Mouse (Mus musculus) liver, embryonic 11.5 days (tissue): Measurements from ENCODE around the gene Arid1a. TPM values are rescaled to one million over a fixed set of nuclear protein-coding genes. Genes with fewer than 3 reads are reported as not detected.
A peak's percentile ranks its signal among the peaks of the same experiment; 100 is the strongest.

ENCODE experiments used
- ATAC-seq: fragments of 200-750 bp; cut with Nextera tagmentation; replicated peaks from 2 replicates; pipeline ENCODE4 v1.8.0; 2017; ENCODE audit warnings: moderate number of reproducible peaks, mild to moderate bottlenecking, moderate TSS enrichment, moderate library complexity; ENCODE audit not compliant: low FRiP score
- DNase-seq: peaks from one replicate; pipeline ENCODE4 v3.0.0-alpha.2; 2017; ENCODE audit warnings: low spot score
- H3K27ac ChIP-seq: fragments of 300-500 bp; sonication (generic); 2 replicates; pipeline ENCODE4 v1.5.1; 2014; ENCODE audit warnings: mild to moderate bottlenecking, low read depth, low read length, control low read depth
- H3K27me3 ChIP-seq: fragments of 300-500 bp; sonication (generic); replicated peaks from 2 replicates; pipeline ENCODE4 v1.6.1; 2014; ENCODE audit warnings: low read length, mixed read lengths; ENCODE audit not compliant: control insufficient read depth, insufficient read depth
- H3K36me3 ChIP-seq: fragments of 300-500 bp; sonication (generic); 2 replicates; pipeline ENCODE4 v1.6.1; 2014; ENCODE audit warnings: mild to moderate bottlenecking, low read length, moderate library complexity, mixed read lengths; ENCODE audit not compliant: control insufficient read depth, insufficient read depth
- H3K4me1 ChIP-seq: fragments of 300-500 bp; sonication (generic); replicated peaks from 2 replicates; pipeline ENCODE4 v1.6.1; 2014; ENCODE audit warnings: low read length, mixed read lengths; ENCODE audit not compliant: control insufficient read depth, insufficient read depth
- H3K4me2 ChIP-seq: fragments of 300-500 bp; sonication (generic); 2 replicates; pipeline ENCODE4 v1.6.1; 2014; ENCODE audit warnings: mild to moderate bottlenecking, control low read depth, moderate library complexity
- H3K4me3 ChIP-seq: fragments of 300-500 bp; sonication (generic); 2 replicates; pipeline ENCODE4 v1.5.1; 2014; ENCODE audit warnings: low read depth, low read length, control low read depth
- H3K9ac ChIP-seq: fragments of 300-500 bp; sonication (generic); 2 replicates; pipeline ENCODE4 v1.6.1; 2014; ENCODE audit warnings: low read depth, low read length, control low read depth
- H3K9me3 ChIP-seq: fragments of 300-500 bp; sonication (generic); 2 replicates; pipeline ENCODE4 v1.6.1; 2016; ENCODE audit warnings: low read length, inconsistent platforms, mixed read lengths; ENCODE audit not compliant: control insufficient read depth
- WGBS: fragments of 180-500 bp; shearing (Covaris S2); extraction: QIAGEN DNeasy Blood & Tissue Kit; methylation state at CpG from one replicate; pipeline ENCODE4 v1.1.7; 2014; 5-methylcytosine and 5-hydroxymethylcytosine counted together
- polyA plus RNA-seq: library from polyadenylated mRNA; unstranded; fragments of >200 nt; fragmentation: Nextera tagmentation; extraction: Ambion mirVana; gene quantifications from 2 replicates; pipeline ENCODE4 v1.2.1, GENCODE M21; 2014

The Arid1a gene
- polyA plus RNA-seq, 1 experiment from 2014 or later: 32.4 TPM

GRCm38 (mm10) chr4:133665118-133665517, 91.5 kb downstream of the Arid1a start:
- no peak for ATAC-seq
- Histone ChIP-seq H3K36me3 (0 out of 2 replicates have a peak, but pooled peaks cover 2% of the 10 kb centered on the region), H3K4me1 (peaks cover 20% of the 10 kb centered on the region), H3K9ac (no peak overlapping the region), H3K4me3 (no peak overlapping the region), H3K9me3 (no peaks in the 10 kb centered on the region), H3K27me3 (no peaks in the 10 kb centered on the region), H3K27ac (no peak overlapping the region), H3K4me2 (no peak overlapping the region)
- DNase-seq: no peak
- 55% methylated on average over 11 of the region's 11 CpGs for WGBS

GRCm38 (mm10) chr4:133662945-133663344, 93.6 kb downstream of the Arid1a start:
- no peaks in the 10 kb centered on the region for H3K9me3 ChIP-seq
- H3K27ac ChIP-seq: no peak overlapping the region
- 78% methylated on average over 8 of the region's 8 CpGs for WGBS
- H3K4me3 ChIP-seq: no peak overlapping the region
- no peak for DNase-seq
- H3K4me1 ChIP-seq: peaks cover 32% of the 10 kb centered on the region
- H3K27me3 ChIP-seq: no peaks in the 10 kb centered on the region
- no peak overlapping the region for H3K4me2 ChIP-seq
- no peak overlapping the region for H3K9ac ChIP-seq
- H3K36me3 ChIP-seq: 0 out of 2 replicates have a peak, but pooled peaks cover 2% of the 10 kb centered on the region
- ATAC-seq: no peak

GRCm38 (mm10) chr4:133662421-133662820, 94.1 kb downstream of the Arid1a start:
- no peak for ATAC-seq
- 90% methylated on average over 8 of the region's 8 CpGs for WGBS
- Histone ChIP-seq H3K4me3 (no peak overlapping the region), H3K27ac (no peak overlapping the region), H3K9ac (no peak overlapping the region), H3K4me1 (peaks cover 32% of the 10 kb centered on the region), H3K9me3 (no peaks in the 10 kb centered on the region), H3K27me3 (no peaks in the 10 kb centered on the region), H3K36me3 (0 out of 2 replicates have a peak, but pooled peaks cover 2% of the 10 kb centered on the region), H3K4me2 (no peak overlapping the region)
- DNase-seq: no peak

- Histone ChIP-seq H3K9ac (peak overlapping the region; percentile 57), H3K36me3 (0 out of 2 replicates have a peak, but pooled peaks cover 2% of the 10 kb centered on the region), H3K4me3 (peak overlapping the region; percentile 36), H3K27ac (peak overlapping the region; percentile 86), H3K27me3 (no peaks in the 10 kb centered on the region), H3K4me2 (peak overlapping the region; percentile 62), H3K4me1 (peaks cover 28% of the 10 kb centered on the region), H3K9me3 (no peaks in the 10 kb centered on the region)
- no peak for DNase-seq
- no peak for ATAC-seq
- 27% methylated on average over 10 of the region's 10 CpGs for WGBS
Measured at GRCm38 (mm10) chr4:133660193-133661155, 96.1 kb downstream of the Arid1a start.

GRCm38 (mm10) chr4:133659497-133660192, 96.9 kb downstream of the Arid1a start:
- Histone ChIP-seq H3K9ac (peak overlapping the region; percentile 57), H3K36me3 (0 out of 2 replicates have a peak, but pooled peaks cover 2% of the 10 kb centered on the region), H3K4me2 (peak overlapping the region; percentile 62), H3K27me3 (no peaks in the 10 kb centered on the region), H3K4me1 (peaks cover 23% of the 10 kb centered on the region), H3K4me3 (peak overlapping the region; percentile 36), H3K9me3 (no peaks in the 10 kb centered on the region), H3K27ac (peak overlapping the region; percentile 86)
- ATAC-seq (peak; percentile 36; the same call in 1 of the 2 replicates), DNase-seq (no peak)
- 11% methylated on average over 15 of the region's 15 CpGs for WGBS

- ATAC-seq (no peak), DNase-seq (no peak)
- H3K4me3 ChIP-seq: no peak overlapping the region
- H3K27me3 ChIP-seq: no peaks in the 10 kb centered on the region
- no peaks in the 10 kb centered on the region for H3K9me3 ChIP-seq
- WGBS: 43% methylated on average over 2 of the region's 2 CpGs
- 0 out of 2 replicates have a peak overlapping the region, but pooled peaks have one; percentile 13 for H3K27ac ChIP-seq
- 0 out of 2 replicates have a peak, but pooled peaks cover 2% of the 10 kb centered on the region for H3K36me3 ChIP-seq
- H3K9ac ChIP-seq: no peak overlapping the region
- peaks cover 23% of the 10 kb centered on the region for H3K4me1 ChIP-seq
- H3K4me2 ChIP-seq: peak overlapping the region; percentile 22; the same call in 1 of the 2 replicates
Measured at GRCm38 (mm10) chr4:133658729-133659128, 97.8 kb downstream of the Arid1a start.

- peaks cover 23% of the 10 kb centered on the region for H3K4me1 ChIP-seq
- H3K27me3 ChIP-seq: no peaks in the 10 kb centered on the region
- 72% methylated on average over 5 of the region's 5 CpGs for WGBS
- 0 out of 2 replicates have a peak, but pooled peaks cover 2% of the 10 kb centered on the region for H3K36me3 ChIP-seq
- H3K9me3 ChIP-seq: no peaks in the 10 kb centered on the region
- no peak for DNase-seq
- H3K4me2 ChIP-seq: no peak overlapping the region
- ATAC-seq: no peak
- H3K4me3 ChIP-seq: no peak overlapping the region
- H3K27ac ChIP-seq: no peak overlapping the region
- H3K9ac ChIP-seq: no peak overlapping the region
Measured at GRCm38 (mm10) chr4:133657829-133658458, 98.6 kb downstream of the Arid1a start.

- Histone ChIP-seq H3K36me3 (0 out of 2 replicates have a peak, but pooled peaks cover 1% of the 10 kb centered on the region), H3K4me2 (no peak overlapping the region), H3K4me1 (peaks cover 23% of the 10 kb centered on the region), H3K4me3 (no peak overlapping the region), H3K9ac (no peak overlapping the region), H3K9me3 (no peaks in the 10 kb centered on the region), H3K27ac (no peak overlapping the region), H3K27me3 (no peaks in the 10 kb centered on the region)
- WGBS: 28% methylated on average over 4 of the region's 4 CpGs
- DNase-seq (no peak), ATAC-seq (no peak)
Measured at GRCm38 (mm10) chr4:133656997-133657396, 99.6 kb downstream of the Arid1a start.
